Mouse (Mus musculus): ENCODE measurements at regions not wholly inside any gene's neighbourhood (a gene's known extent, or its start where the extent isn't known, plus 50 kb on each side); places are given as distances from the start of the nearest gene placed in this dataset.

GRCm38 (mm10) chrX:61119499-61119898, 65.9 kb downstream of the Cdr1 start:
- DNase-seq, result peak; percentile 35 to 59
- Histone ChIP-seq H3K4me3 (replicated peaks; ENCODE audit: insufficient read depth, low read depth, low read length) (no peak overlapping the region), H3K4me1 (ENCODE audit: control insufficient read depth, insufficient read depth, low read length) (peaks cover 4% of the 10 kb centered on the region; the same call in 1 of the 2 replicates), H3K27me3 (ENCODE audit: control insufficient read depth, insufficient read depth, low read length) (no peaks in the 10 kb centered on the region), H3K27ac (ENCODE audit: insufficient read depth, low read length) (no peak overlapping the region)
- TF ChIP-seq CTCF (IDR thresholded peaks at IDR 0.05; ENCODE audit: borderline replicate concordance, insufficient read depth, low read depth, low read length) (no peak), POLR2A (IDR thresholded peaks at IDR 0.05; ENCODE audit: borderline replicate concordance, insufficient read depth, low read length) (no peak)
- 7% methylated on average over 6 of the region's 6 CpGs for whole genome bisulfite sequencing

GRCm38 (mm10) chrX:61117368-61117767, 68.0 kb downstream of the Cdr1 start:
- Histone ChIP-seq H3K27ac (ENCODE audit: insufficient read depth, low read length) (no peak overlapping the region; the same call in 1 of the 2 replicates), H3K4me1 (ENCODE audit: control insufficient read depth, insufficient read depth, low read length) (peaks cover 4% of the 10 kb centered on the region; the same call in 1 of the 2 replicates), H3K4me3 (replicated peaks; ENCODE audit: insufficient read depth, low read depth, low read length) (peak overlapping the region; percentile 90), H3K27me3 (ENCODE audit: control insufficient read depth, insufficient read depth, low read length) (no peaks in the 10 kb centered on the region)
- DNase-seq, result peak in 1 of 2 experiments; percentile 51
- no peak for TF ChIP-seq POLR2A (IDR thresholded peaks at IDR 0.05; ENCODE audit: borderline replicate concordance, insufficient read depth, low read length)
- TF ChIP-seq CTCF (IDR thresholded peaks at IDR 0.05; ENCODE audit: borderline replicate concordance, insufficient read depth, low read depth, low read length), result no peak
- 10% methylated on average over 4 of the region's 4 CpGs for WGBS

GRCm38 (mm10) chrX:61116010-61116447, 69.3 kb downstream of the Cdr1 start:
- peak; percentile 53 to 70 for DNase-seq
- Histone ChIP-seq H3K4me1 (ENCODE audit: control insufficient read depth, insufficient read depth, low read length) (peaks cover 4% of the 10 kb centered on the region; the same call in 1 of the 2 replicates), H3K27ac (ENCODE audit: insufficient read depth, low read length) (no peak overlapping the region), H3K4me3 (replicated peaks; ENCODE audit: insufficient read depth, low read depth, low read length) (peak overlapping the region; percentile 90), H3K27me3 (ENCODE audit: control insufficient read depth, insufficient read depth, low read length) (no peaks in the 10 kb centered on the region)
- 6% methylated on average over 10 of the region's 10 CpGs for WGBS
- TF ChIP-seq CTCF (IDR thresholded peaks at IDR 0.05; ENCODE audit: borderline replicate concordance, insufficient read depth, low read depth, low read length), result no peak
- peak; percentile 85; the same call in 1 of the 2 replicates for TF ChIP-seq POLR2A (IDR thresholded peaks at IDR 0.05; ENCODE audit: borderline replicate concordance, insufficient read depth, low read length)

All from cerebellum, adult 2 months (tissue).